Mouse (Mus musculus): ENCODE results near the gene Tm9sf4. TPM values are rescaled to one million over a fixed set of nuclear protein-coding genes. Genes with fewer than 3 reads are reported as not detected.

Gene Tm9sf4
- polyA plus RNA-seq, 1 experiment: 42.5 TPM

GRCm38 (mm10) chr2:153217826-153218340, 56.8 kb downstream of the Tm9sf4 start:
- 95% methylated on average over 10 of the region's 10 CpGs for WGBS
- no peak overlapping the region for H3K4me3 ChIP-seq (ENCODE audit: control insufficient read depth, insufficient read depth, low read length)
- TF ChIP-seq POLR2A (IDR thresholded peaks at IDR 0.05; ENCODE audit: control insufficient read depth, extremely low read depth, insufficient read depth, low read length, poor library complexity) (no peak), CTCF (IDR thresholded peaks at IDR 0.05; ENCODE audit: borderline replicate concordance, control insufficient read depth, extremely low read depth, insufficient read depth, low read length, poor library complexity) (no peak)
- no peaks in the 10 kb centered on the region for H3K27me3 ChIP-seq (ENCODE audit: control insufficient read depth, insufficient read depth, low read length)
- no peaks in the 10 kb centered on the region for H3K36me3 ChIP-seq (ENCODE audit: control insufficient read depth, insufficient read depth, low read length)
- no peak for DNase-seq
- H3K4me1 ChIP-seq (replicated peaks; ENCODE audit: control insufficient read depth, insufficient read depth, low read length): peaks cover 19% of the 10 kb centered on the region
- H3K27ac ChIP-seq (ENCODE audit: control insufficient read depth, insufficient read depth, low read length): no peak overlapping the region

GRCm38 (mm10) chr2:153218516-153218915, 57.4 kb downstream of the Tm9sf4 start:
- no peak overlapping the region for H3K27ac ChIP-seq (ENCODE audit: control insufficient read depth, insufficient read depth, low read length)

GRCm38 (mm10) chr2:153221620-153222019, 60.5 kb downstream of the Tm9sf4 start:
- H3K36me3 ChIP-seq (ENCODE audit: control insufficient read depth, insufficient read depth, low read length): no peaks in the 10 kb centered on the region
- TF ChIP-seq CTCF (IDR thresholded peaks at IDR 0.05; ENCODE audit: borderline replicate concordance, control insufficient read depth, extremely low read depth, insufficient read depth, low read length, poor library complexity) (no peak), POLR2A (IDR thresholded peaks at IDR 0.05; ENCODE audit: control insufficient read depth, extremely low read depth, insufficient read depth, low read length, poor library complexity) (no peak)
- H3K4me1 ChIP-seq (replicated peaks; ENCODE audit: control insufficient read depth, insufficient read depth, low read length): peaks cover 11% of the 10 kb centered on the region
- H3K4me3 ChIP-seq (ENCODE audit: control insufficient read depth, insufficient read depth, low read length): no peak overlapping the region
- DNase-seq: no peak
- WGBS: 98% methylated on average over 4 of the region's 4 CpGs
- H3K27me3 ChIP-seq (ENCODE audit: control insufficient read depth, insufficient read depth, low read length): no peaks in the 10 kb centered on the region
- H3K27ac ChIP-seq (ENCODE audit: control insufficient read depth, insufficient read depth, low read length): no peak overlapping the region

More at GRCm38 (mm10) chr2:153218516-153218915, 57.4 kb downstream of the Tm9sf4 start:
- Histone ChIP-seq H3K36me3 (ENCODE audit: control insufficient read depth, insufficient read depth, low read length) (no peaks in the 10 kb centered on the region), H3K27me3 (ENCODE audit: control insufficient read depth, insufficient read depth, low read length) (no peaks in the 10 kb centered on the region), H3K4me3 (ENCODE audit: control insufficient read depth, insufficient read depth, low read length) (no peak overlapping the region), H3K4me1 (replicated peaks; ENCODE audit: control insufficient read depth, insufficient read depth, low read length) (peaks cover 20% of the 10 kb centered on the region)
- TF ChIP-seq POLR2A (IDR thresholded peaks at IDR 0.05; ENCODE audit: control insufficient read depth, extremely low read depth, insufficient read depth, low read length, poor library complexity) (no peak), CTCF (IDR thresholded peaks at IDR 0.05; ENCODE audit: borderline replicate concordance, control insufficient read depth, extremely low read depth, insufficient read depth, low read length, poor library complexity) (no peak)
- 89% methylated on average over 3 of the region's 3 CpGs for WGBS
- no peak for DNase-seq

- Histone ChIP-seq H3K4me3 (ENCODE audit: control insufficient read depth, insufficient read depth, low read length) (no peak overlapping the region), H3K27ac (ENCODE audit: control insufficient read depth, insufficient read depth, low read length) (no peak overlapping the region), H3K4me1 (replicated peaks; ENCODE audit: control insufficient read depth, insufficient read depth, low read length) (peaks cover 11% of the 10 kb centered on the region), H3K36me3 (ENCODE audit: control insufficient read depth, insufficient read depth, low read length) (no peaks in the 10 kb centered on the region), H3K27me3 (ENCODE audit: control insufficient read depth, insufficient read depth, low read length) (no peaks in the 10 kb centered on the region)
- TF ChIP-seq CTCF (IDR thresholded peaks at IDR 0.05; ENCODE audit: borderline replicate concordance, control insufficient read depth, extremely low read depth, insufficient read depth, low read length, poor library complexity) (no peak), POLR2A (IDR thresholded peaks at IDR 0.05; ENCODE audit: control insufficient read depth, extremely low read depth, insufficient read depth, low read length, poor library complexity) (no peak)
- no peak for DNase-seq
Measured at GRCm38 (mm10) chr2:153222130-153222529, 61.0 kb downstream of the Tm9sf4 start.

GRCm38 (mm10) chr2:153222566-153222965, 61.5 kb downstream of the Tm9sf4 start:
- H3K36me3 ChIP-seq (ENCODE audit: control insufficient read depth, insufficient read depth, low read length): no peaks in the 10 kb centered on the region
- H3K4me3 ChIP-seq (ENCODE audit: control insufficient read depth, insufficient read depth, low read length): no peak overlapping the region
- 88% methylated on average over 2 of the region's 2 CpGs for WGBS
- TF ChIP-seq POLR2A (IDR thresholded peaks at IDR 0.05; ENCODE audit: control insufficient read depth, extremely low read depth, insufficient read depth, low read length, poor library complexity): no peak
- TF ChIP-seq CTCF (IDR thresholded peaks at IDR 0.05; ENCODE audit: borderline replicate concordance, control insufficient read depth, extremely low read depth, insufficient read depth, low read length, poor library complexity): no peak
- H3K4me1 ChIP-seq (replicated peaks; ENCODE audit: control insufficient read depth, insufficient read depth, low read length): peaks cover 11% of the 10 kb centered on the region
- H3K27me3 ChIP-seq (ENCODE audit: control insufficient read depth, insufficient read depth, low read length): no peaks in the 10 kb centered on the region
- no peak overlapping the region for H3K27ac ChIP-seq (ENCODE audit: control insufficient read depth, insufficient read depth, low read length)
- no peak for DNase-seq

GRCm38 (mm10) chr2:153224946-153225594, 64.0 kb downstream of the Tm9sf4 start, which contains the start of gene Tspyl3:
Gene Tspyl3, minus strand, starts transcription at chr2:153225441.
- Histone ChIP-seq H3K4me3 (ENCODE audit: control insufficient read depth, insufficient read depth, low read length) (peak within 1 kb of the TSS; percentile 99), H3K27ac (ENCODE audit: control insufficient read depth, insufficient read depth, low read length) (peak within 1 kb of the TSS; percentile 77), H3K36me3 (ENCODE audit: control insufficient read depth, insufficient read depth, low read length) (peaks cover 4% of the 10 kb centered on the region), H3K27me3 (ENCODE audit: control insufficient read depth, insufficient read depth, low read length) (no peaks in the 10 kb centered on the region), H3K4me1 (replicated peaks; ENCODE audit: control insufficient read depth, insufficient read depth, low read length) (peaks cover 11% of the 10 kb centered on the region)
- WGBS: under 1% methylated on average over 31 of the region's 31 CpGs
- no peak; the same call in 1 of the 2 replicates for TF ChIP-seq CTCF (IDR thresholded peaks at IDR 0.05; ENCODE audit: borderline replicate concordance, control insufficient read depth, extremely low read depth, insufficient read depth, low read length, poor library complexity)
- TF ChIP-seq POLR2A (IDR thresholded peaks at IDR 0.05; ENCODE audit: control insufficient read depth, extremely low read depth, insufficient read depth, low read length, poor library complexity): no peak
- DNase-seq: peak; percentile 80

All from thymus, adult 2 months (tissue).